Mouse (Mus musculus) ES-Bruce4 (cell line): ENCODE data around the gene Ptpn4.

Experiments
- CTCF ChIP-seq: IDR thresholded peaks from one replicate; pipeline ENCODE4 v1.8.1; 2011; ENCODE audit warnings: low read depth, low read length
- EP300 ChIP-seq: IDR thresholded peaks from 2 replicates; pipeline ENCODE4 v1.6.1; 2011; ENCODE audit warnings: low read depth, low read length; ENCODE audit not compliant: insufficient read depth
- POLR2A ChIP-seq: IDR thresholded peaks from one replicate; pipeline ENCODE4 v1.8.1; 2011; ENCODE audit warnings: low read length; ENCODE audit not compliant: insufficient read depth

DNA sequence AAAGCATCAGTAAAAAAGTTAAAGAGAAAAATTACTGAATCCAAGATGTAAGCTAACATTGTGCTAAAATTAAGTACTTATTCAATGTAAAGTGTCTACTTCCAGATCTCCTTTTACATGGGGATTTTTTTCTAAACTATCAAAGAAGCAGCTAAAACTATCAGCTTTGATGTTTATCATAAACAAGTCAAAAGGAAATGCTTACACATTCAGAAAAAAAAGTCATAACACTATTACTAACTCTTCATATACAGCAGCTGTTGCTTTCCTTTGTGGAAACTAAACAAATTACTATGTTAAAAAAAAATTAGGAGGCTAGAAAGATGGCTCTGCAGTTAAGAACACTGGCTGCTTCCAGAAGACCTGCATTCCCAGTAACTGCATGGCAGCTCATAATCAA, 42.2 kb downstream of the Ptpn4 start:
- TF ChIP-seq POLR2A: no peak
- TF ChIP-seq CTCF: no peak
- TF ChIP-seq EP300: no peak
